Mouse (Mus musculus) CH12.LX (cell line): ENCODE results near the gene Tfap4.

Experiments
- CTCF ChIP-seq, 2 experiments: IDR thresholded peaks in 1 of 2; conservative IDR thresholded peaks in 1 of 2; 2 replicates each; pipeline ENCODE4 v1.5.1; 2011 to 2012; ENCODE audit warnings: low read depth in 2 of 2, low read length in 2 of 2, improper control_type of control experiment in 1 of 2, inconsistent platforms in 1 of 2, mild to moderate bottlenecking in 1 of 2, moderate library complexity in 1 of 2
- ELF1 ChIP-seq: IDR thresholded peaks from 2 replicates; pipeline ENCODE4 v1.6.1; 2014; ENCODE audit warnings: low read depth, mild to moderate bottlenecking, inconsistent platforms, low read length, improper control_type of control experiment
- EP300 ChIP-seq: IDR thresholded peaks from 2 replicates; pipeline ENCODE4 v1.6.1; 2011; ENCODE audit warnings: low read length, improper control_type of control experiment
- JUND ChIP-seq: conservative IDR thresholded peaks from 2 replicates; pipeline ENCODE4 v1.6.1; 2011; ENCODE audit warnings: low read depth, low read length, improper control_type of control experiment
- KAT2A ChIP-seq: IDR thresholded peaks from 2 replicates; pipeline ENCODE4 v1.6.1; 2012; ENCODE audit warnings: low read length, improper control_type of control experiment, inconsistent platforms; ENCODE audit not compliant: insufficient replicate concordance
- MAFK ChIP-seq: IDR thresholded peaks from 2 replicates; pipeline ENCODE4 v1.6.1; 2011; ENCODE audit warnings: low read length, improper control_type of control experiment; ENCODE audit not compliant: insufficient replicate concordance
- MAX ChIP-seq: IDR thresholded peaks from 2 replicates; pipeline ENCODE4 v1.6.1; 2011; ENCODE audit warnings: low read length, improper control_type of control experiment
- MEF2A ChIP-seq: IDR thresholded peaks from 2 replicates; pipeline ENCODE4 v1.6.1; 2014; ENCODE audit warnings: low read depth, mild to moderate bottlenecking, inconsistent platforms, low read length, improper control_type of control experiment, borderline replicate concordance
- MYC ChIP-seq: IDR thresholded peaks from 2 replicates; pipeline ENCODE4 v1.6.1; 2011; ENCODE audit warnings: low read depth, mild to moderate bottlenecking, improper control_type of control experiment, low read length
- NELFE ChIP-seq: IDR thresholded peaks from 2 replicates; pipeline ENCODE4 v1.6.1; 2011; ENCODE audit warnings: low read depth, low read length, improper control_type of control experiment
- POLR2A ChIP-seq: IDR thresholded peaks from 2 replicates; pipeline ENCODE4 v1.6.1; 2011; ENCODE audit warnings: low read depth, mild to moderate bottlenecking, improper control_type of control experiment, low read length
- UBTF ChIP-seq: IDR thresholded peaks from 2 replicates; pipeline ENCODE4 v1.6.1; 2012; ENCODE audit warnings: low read depth, mild to moderate bottlenecking, inconsistent platforms, low read length, improper control_type of control experiment, moderate library complexity

DNA sequence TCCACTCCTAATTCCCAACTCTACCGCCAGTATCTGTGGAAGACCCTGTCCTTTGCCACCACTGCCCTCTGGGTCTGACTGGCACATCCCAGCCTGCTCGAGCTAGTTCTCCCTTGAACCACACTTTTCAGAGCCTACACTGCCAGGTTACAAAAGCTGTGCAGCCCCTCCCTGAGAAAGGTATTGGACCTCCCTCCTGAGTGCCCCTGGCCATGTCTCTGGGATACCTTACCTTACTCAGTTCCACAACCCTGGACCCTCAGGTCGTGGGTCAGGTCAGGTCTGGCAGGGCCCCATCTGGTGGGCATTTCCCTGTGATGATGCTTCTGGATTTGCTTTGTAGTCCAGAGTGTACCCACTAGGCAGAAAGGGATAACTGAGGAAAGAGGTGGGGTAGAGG, 40.0 kb upstream of the Tfap4 start:
- TF ChIP-seq POLR2A (no peak), MAX (no peak), ELF1 (no peak), MYC (no peak), MEF2A (no peak), KAT2A (no peak), JUND (no peak), CTCF (conservative IDR thresholded peaks at IDR 0.05 in 1 of 2, IDR thresholded peaks at IDR 0.05 in 1 of 2; ENCODE audit: low read depth in 2 of 2, low read length in 2 of 2) (no peak), NELFE (no peak), MAFK (no peak), EP300 (no peak), UBTF (no peak)
